Mouse (Mus musculus) heart, postnatal 10 days (tissue): ENCODE measurements at regions not wholly inside any gene's neighbourhood (a gene's known extent, or its start where the extent isn't known, plus 50 kb on each side); places are given as distances from the start of the nearest gene placed in this dataset.

Source experiments
- DNase-seq, 2 experiments: peaks; one replicate each; pipeline ENCODE4 v3.0.0; 2021
- intact Hi-C: fragments of 180-260 bp; cut with DNase I; formaldehyde crosslinking; loops from one replicate; pipeline ENCODE4 v1.15.1; 2025

DNA sequence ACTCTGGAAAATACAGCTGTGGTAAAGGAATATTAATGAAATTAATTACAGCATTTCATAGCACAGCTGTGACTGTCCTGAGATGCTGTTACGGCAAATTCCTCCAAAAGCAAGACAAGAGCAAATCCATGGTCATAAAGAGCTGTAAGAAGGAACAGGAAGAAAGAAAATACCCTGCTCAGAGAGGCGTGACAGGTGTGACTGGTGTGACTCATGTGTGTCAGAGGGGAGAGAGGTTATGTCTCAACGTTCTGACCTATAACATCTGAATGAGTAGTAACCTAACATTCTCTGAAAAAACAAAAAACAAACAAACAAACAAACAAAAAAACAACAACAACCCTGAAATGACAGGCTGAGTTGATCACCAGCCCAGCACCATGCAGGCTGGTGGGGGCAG is 267.5 kb downstream of the Hivep2 start:
- DNase-seq, result no peak
- intact Hi-C loops, result no loop called here

DNA sequence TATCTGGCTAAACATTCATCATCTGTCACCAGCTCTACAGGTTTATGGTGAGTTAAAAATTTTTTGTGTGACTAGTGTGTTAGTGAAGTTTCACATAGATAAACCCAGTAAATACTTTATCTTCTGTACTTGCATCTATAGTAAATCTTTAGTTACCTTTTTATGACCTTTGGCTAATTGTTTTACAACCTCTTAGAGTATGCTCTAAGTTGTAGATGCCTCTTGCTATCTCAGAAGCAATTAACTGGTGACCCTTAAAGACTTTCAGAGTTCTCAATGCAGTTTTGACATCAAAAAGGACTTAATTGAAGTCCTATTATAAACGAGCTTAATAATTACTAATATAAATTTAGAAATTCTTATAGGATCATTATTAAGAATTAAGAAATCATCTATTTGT is 265.6 kb downstream of the Hivep2 start:
- intact Hi-C loops, result no loop called here
- no peak for DNase-seq

DNA sequence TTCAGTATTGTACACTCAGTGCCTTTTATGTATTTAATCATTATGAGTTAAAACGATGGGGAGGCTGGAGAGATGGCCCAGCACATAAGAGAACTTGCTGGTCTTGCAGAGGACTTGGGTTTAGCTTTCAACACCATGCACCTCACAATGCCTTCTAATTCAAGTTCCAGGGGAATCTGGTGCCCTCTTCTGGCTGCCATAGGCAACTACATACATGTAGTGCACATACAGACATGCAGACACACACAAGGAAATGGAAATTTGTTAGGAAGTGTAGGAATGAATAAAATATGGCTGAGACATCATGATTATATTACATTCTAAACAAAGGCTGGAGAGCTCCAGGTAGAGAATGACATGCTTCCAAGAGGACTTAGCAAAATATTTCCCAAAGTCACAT is 251.4 kb downstream of the Hivep2 start:
- DNase-seq, result no peak
- intact Hi-C loops, result no loop called here

DNA sequence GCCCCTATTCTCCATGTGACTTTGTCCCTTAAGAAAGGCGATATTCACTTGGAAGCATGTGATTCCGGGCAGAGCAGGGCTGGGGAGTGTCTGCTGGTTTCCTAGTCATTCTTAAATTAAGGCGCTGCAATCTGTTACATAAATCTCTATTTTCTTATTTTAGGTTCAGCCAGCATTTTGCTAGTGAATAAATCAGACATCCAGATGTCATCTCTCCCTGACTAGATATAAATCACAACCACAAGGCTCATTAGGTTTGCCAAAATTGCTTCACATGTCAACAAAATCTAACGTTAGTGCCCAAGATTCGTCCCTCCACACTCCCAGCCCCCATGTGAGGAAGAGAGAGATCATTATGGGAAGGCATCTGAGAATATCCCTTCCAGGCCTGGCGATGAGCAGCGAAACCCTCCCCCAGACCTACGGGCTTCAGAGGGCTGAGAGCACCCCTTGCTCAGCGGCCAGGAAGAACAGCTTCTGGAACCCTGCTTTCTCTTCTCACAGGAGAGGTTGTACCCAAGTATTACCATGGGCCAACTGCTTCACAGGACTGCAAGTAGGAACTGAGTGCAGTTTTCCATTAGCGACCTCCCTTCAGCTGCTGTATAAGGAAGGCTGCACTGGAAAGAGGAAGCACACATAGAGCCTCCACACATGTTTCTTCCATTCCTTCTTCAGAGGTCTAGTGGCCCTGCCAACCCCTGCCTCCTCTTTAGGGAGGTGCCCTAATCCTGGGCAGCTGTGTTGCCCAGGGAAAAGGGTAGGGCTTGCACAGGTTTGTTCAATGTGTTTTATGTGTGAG is 250.5 kb downstream of the Hivep2 start:
- DNase-seq, result no peak

DNA sequence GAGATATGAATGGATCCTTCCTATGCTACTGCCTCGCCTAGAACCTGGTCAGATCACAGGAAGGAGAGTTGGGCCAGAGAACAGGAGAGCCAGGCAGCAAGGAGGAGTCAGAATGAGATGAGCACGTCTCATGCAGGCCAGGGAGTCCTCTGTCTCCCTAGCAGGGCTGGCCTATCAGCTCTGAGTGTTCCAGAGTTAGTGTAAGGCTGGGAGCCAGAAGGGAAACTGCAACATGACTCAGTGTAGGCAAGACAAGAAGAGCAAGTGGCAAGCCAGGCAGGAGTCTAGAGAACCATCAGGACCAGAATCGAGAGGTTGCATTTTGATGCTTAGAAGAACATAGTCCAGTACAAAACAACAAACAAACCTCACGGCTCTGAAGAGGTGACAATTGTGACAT is 249.6 kb downstream of the Hivep2 start:
- intact Hi-C loops, result no loop called here
- no peak for DNase-seq

More for the DNA sequence above, 250.5 kb downstream of the Hivep2 start:
- intact Hi-C loops, result no loop called here

DNA sequence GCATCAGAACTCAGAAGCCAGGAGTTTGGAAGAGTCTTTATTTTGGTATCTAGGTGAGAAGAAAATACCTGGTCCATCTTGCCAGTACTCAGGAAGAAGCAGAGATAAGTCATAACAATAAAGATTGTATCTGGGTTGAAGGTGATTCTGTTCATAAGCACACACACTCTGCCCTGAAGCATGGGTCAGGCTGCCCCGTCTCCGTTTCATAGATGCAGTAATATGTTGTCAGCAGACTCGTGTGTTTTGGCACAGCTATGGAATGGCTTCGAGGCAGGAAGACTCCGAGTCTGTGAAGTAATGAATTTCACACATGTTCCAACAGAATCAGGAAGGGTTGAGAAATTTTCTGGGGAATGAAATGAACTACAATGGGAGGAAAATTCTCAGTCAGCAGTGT is 247.7 kb downstream of the Hivep2 start:
- intact Hi-C loops, result no loop called here
- no peak for DNase-seq

DNA sequence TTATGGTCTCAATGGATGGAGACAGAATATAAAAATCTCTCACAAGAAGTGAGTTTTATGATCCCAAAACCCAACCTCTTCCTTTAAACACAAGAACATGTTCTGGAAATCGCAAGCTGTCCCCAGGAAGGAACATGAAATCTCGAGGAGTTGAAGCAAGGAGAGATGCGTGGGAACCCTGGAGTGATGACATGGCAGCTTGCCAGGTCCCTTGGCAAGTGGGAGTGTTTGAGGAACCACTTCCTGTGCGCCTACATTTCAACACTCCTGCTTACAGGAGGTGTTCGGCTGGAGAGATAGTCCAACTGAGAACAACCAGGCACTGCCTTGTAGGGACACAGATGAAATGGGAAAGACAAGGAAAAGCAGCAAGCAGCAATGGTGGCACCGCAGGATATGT is 246.1 kb downstream of the Hivep2 start:
- DNase-seq, result peak; percentile 48 to 64
- intact Hi-C loops, result no loop called here

DNA sequence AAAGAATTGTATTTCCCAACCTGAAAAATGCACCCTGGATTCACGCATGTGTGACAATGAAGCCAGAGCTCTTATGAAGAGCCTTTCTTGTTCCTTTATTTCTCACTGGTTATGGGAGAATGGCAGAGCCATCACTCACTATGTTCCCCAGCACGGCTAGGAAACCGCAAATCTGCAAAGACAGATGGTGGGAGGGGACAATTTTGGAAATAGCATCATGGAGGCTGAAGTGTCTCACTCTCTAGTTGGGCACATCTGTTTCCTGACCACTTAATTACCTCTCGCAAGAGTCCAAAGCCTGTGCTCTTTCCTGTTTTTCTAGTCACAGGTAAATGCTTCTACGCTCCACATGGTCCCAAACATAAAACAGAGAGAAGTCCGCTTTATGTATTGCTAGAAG is 245.6 kb downstream of the Hivep2 start:
- no peak for DNase-seq
- intact Hi-C loops, result no loop called here

DNA sequence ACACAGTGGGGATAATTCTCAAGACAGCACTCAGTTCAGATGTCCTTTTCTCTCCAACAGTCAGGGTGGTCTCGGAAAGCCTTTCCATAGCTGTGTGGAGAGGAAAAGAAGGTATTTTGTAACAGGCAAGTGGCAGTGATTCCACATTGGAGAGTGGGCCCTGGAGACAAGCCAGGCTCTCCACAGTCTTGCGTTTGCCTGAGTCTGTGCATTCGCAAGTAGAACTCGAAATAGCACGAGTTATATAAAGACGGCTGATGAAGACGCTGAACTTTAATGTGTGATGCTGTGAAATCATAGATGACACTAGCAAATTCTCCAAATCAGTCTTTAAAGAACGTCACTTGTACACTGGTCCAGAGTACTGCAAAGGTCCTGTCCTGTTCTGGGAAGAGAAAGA is 244.6 kb downstream of the Hivep2 start:
- intact Hi-C loops, result no loop called here

DNA sequence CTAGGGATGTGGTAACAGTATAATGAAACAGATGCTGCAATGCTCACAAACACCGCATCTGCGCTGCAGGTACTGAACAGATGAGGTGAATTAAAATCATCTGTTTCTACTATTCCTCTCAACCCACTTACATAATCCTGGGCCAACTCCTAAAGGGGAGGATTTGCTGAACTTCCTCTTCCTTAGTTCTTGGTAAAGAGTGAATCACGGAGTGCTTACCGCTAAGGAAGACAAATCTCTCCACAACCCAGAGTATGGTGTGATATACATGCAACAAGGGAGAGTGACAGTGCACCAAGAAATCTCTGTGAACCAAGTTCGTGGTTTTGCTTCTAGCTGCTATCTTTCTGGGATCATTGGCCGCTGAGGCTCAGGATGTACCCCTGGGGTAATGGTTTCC is 244.2 kb downstream of the Hivep2 start:
- intact Hi-C loops, result no loop called here
- no peak for DNase-seq

More for the DNA sequence above, 244.6 kb downstream of the Hivep2 start:
- DNase-seq, result no peak

DNA sequence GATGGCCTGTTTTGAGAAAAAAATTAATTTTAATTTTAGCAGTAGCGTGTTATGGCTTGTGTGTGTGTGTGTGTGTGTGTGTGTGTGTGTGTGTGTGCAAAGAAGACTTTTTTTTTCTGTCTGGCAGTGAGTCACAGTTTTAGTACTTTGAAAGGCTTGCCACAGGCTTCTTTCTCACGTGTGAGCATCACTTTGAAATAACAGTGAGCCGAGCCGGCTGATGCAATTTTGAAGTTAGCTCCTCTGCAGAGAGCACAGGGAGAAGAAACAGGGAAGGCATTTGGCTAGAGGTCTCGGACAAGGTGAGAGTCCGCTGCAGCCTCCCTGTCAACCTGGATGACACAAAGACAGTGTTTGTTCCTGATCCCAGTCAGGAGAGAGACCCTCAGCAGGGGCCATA is 242.3 kb downstream of the Hivep2 start:
- intact Hi-C loops, result loop anchor here (5.0 kb wide), 1 partner anchor 114 kb away; no protein-coding TSS in a partner anchor
- DNase-seq, result no peak

DNA sequence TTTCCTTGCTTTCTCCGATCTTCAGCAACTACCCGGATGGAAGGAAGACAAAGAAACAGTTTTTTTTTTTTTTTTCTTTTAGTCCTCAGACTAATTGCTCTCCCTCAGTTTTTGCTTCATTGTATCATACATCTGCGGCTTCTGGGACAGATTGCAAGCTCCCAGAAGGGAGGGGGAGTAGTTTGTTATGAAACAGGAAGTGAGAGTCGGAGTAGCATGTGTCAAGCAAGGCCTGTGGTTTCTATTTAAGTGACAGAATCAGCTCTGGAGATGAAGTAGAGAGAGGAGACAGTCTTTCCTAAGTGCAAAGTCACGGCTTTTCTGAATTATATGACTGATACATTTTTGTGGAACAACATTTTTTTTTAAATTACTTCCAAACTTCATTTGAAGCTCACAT is 241.7 kb downstream of the Hivep2 start:
- DNase-seq, result peak; percentile 33 to 48
- intact Hi-C loops, result loop anchor here (5.0 kb wide), 1 partner anchor 115 kb away; no protein-coding TSS in a partner anchor

DNA sequence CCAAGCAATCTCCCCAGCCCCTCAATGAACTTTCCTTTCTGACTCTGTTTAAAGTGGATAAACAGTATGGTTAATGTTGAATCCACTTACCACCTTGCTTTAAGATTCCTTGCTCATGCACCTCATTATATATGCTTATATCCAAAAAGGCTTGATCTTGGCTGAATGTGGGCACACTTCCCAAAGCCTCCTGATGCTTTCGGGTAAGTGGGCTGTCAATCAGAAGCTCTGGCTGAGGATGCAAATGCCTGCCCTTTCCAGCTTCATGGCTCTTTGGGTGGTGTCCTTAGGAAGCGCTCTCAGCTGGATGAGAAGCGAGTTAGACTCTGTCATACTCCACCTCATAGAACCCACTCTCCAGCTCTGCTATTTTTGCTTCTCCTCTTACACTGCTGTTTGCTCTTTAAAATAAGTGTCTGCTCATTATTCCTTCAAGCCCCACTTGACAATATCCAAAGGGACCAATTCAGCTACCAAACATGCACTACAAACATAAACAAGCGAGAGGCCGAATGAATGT is 241.2 kb downstream of the Hivep2 start:
- no peak for DNase-seq
- intact Hi-C loops, result loop anchor here (5.0 kb wide), 1 partner anchor 115 kb away; no protein-coding TSS in a partner anchor
